Mouse (Mus musculus) common myeloid progenitor, adult 5-6 weeks (primary cell): ENCODE data around the gene Runx3. TPM values are rescaled to one million over a fixed set of nuclear protein-coding genes. Genes with fewer than 3 reads are reported as not detected.

Experiments used
- ATAC-seq: replicated peaks from 2 replicates; pipeline ENCODE4 v1.8.0; 2016; ENCODE audit warnings: low read depth, mild to moderate bottlenecking, moderate TSS enrichment, inconsistent platforms; ENCODE audit not compliant: poor library complexity, severe bottlenecking
- total RNA-seq: library from RNA; stranded (forward); fragments of 200-1000, 187-1606 nt; gene quantifications from 2 replicates; pipeline ENCODE4 v1.2.3, GENCODE M21; 2017

The Runx3 gene
- total RNA-seq, 1 experiment from 2014 or later: 20.1 TPM

GRCm38 (mm10) chr4:135108666-135109065 is 11.8 kb upstream of the Runx3 start:
- no peak; the same call in 1 of the 2 replicates for ATAC-seq

- ATAC-seq: no peak
These were observed 6.8 kb upstream of the Runx3 start for GRCm38 (mm10) chr4:135113656-135114055.

GRCm38 (mm10) chr4:135114301-135114700 is 6.2 kb upstream of the Runx3 start:
- ATAC-seq: no peak

GRCm38 (mm10) chr4:135115426-135116170 is 4.9 kb upstream of the Runx3 start:
- no peak for ATAC-seq

- no peak for ATAC-seq
These were observed 4.1 kb upstream of the Runx3 start for GRCm38 (mm10) chr4:135116391-135116790.

- no peak for ATAC-seq
These were observed 2.6 kb upstream of the Runx3 start for GRCm38 (mm10) chr4:135117846-135118245.

GRCm38 (mm10) chr4:135118855-135119474 is 1.5 kb upstream of the Runx3 start:
- ATAC-seq: no peak

- no peak for ATAC-seq
These were observed 3.3 kb downstream of the Runx3 start for GRCm38 (mm10) chr4:135123721-135124120.

GRCm38 (mm10) chr4:135124732-135125131 is 4.3 kb downstream of the Runx3 start:
- ATAC-seq: no peak

GRCm38 (mm10) chr4:135125152-135125551 is 4.7 kb downstream of the Runx3 start:
- ATAC-seq: no peak

GRCm38 (mm10) chr4:135126385-135126784 is 5.9 kb downstream of the Runx3 start:
- no peak for ATAC-seq

GRCm38 (mm10) chr4:135128841-135129520 is 8.5 kb downstream of the Runx3 start:
- peak; percentile 75 for ATAC-seq

- no peak for ATAC-seq
These were observed 9.7 kb downstream of the Runx3 start for GRCm38 (mm10) chr4:135130156-135130555.

- ATAC-seq: peak; percentile 46
These were observed 10.7 kb downstream of the Runx3 start for GRCm38 (mm10) chr4:135131145-135131544.

GRCm38 (mm10) chr4:135132797-135133196 is 12.3 kb downstream of the Runx3 start:
- ATAC-seq: no peak

- ATAC-seq: no peak
These were observed 13.3 kb downstream of the Runx3 start for GRCm38 (mm10) chr4:135133711-135134110.

- ATAC-seq: no peak
These were observed 14.9 kb downstream of the Runx3 start for GRCm38 (mm10) chr4:135135331-135135730.

- ATAC-seq: no peak
These were observed 15.8 kb downstream of the Runx3 start for GRCm38 (mm10) chr4:135136202-135136601.

GRCm38 (mm10) chr4:135136612-135137011 is 16.2 kb downstream of the Runx3 start:
- no peak for ATAC-seq

- ATAC-seq: peak; percentile 57
These were observed 20.4 kb downstream of the Runx3 start for GRCm38 (mm10) chr4:135140647-135141515.
